ENCODE assay signal across 11 mouse cellular contexts in the genomic region with DNA sequence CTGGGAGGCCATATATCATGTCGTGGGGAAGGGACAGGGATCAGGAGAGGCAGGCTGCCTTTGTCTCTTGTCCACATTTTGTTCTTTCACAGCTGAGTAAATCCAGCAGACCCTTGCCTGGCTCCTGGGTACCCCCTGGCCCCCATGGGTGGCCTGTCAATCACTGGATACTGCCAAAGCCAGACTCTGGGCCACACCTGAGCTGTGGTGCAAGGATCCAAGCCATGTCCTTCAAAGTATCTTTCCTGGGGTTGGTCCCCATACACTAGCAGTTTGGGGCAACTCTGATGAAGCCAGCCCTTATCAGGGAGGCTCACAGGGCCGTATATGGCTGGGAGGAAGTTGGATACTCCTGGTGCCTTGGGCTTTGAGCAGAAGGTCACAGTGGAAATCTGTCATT. TPM values are rescaled to one million over a fixed set of nuclear protein-coding genes. Genes with fewer than 3 reads are reported as not detected.
DNase-seq lines count a peak whose midpoint lies in the region; ATAC-seq and TF ChIP-seq lines count a peak whose summit lies in the region.
"Had no signal": no experiment of that assay in that cellular context is flagged by ENCODE, and none has a peak within 500 bp of the region (broad histone marks: within the 10 kb centered on the region; RNA-seq: fewer than 3 reads in every experiment).

No protein-coding gene starts in this region.

- H3K9me3 ChIP-seq in kidney, postnatal 0 days (replicated peaks; ENCODE audit: low read length): no peaks in the 10 kb centered on the region
- no peaks in the 10 kb centered on the region for H3K9me3 ChIP-seq in forebrain, embryonic 11.5 days (ENCODE audit: control insufficient read depth, low read length)
- H3K9me3 ChIP-seq in hindbrain, embryonic 14.5 days (ENCODE audit: control insufficient read depth, low read length): no peaks in the 10 kb centered on the region
- no peaks in the 10 kb centered on the region for H3K9me3 ChIP-seq in midbrain, postnatal 0 days (ENCODE audit: low read length)

- ATAC-seq in kidney, postnatal 0 days (replicated peaks; ENCODE audit: low FRiP score, low read depth): no peak
- ATAC-seq in forebrain, embryonic 11.5 days (replicated peaks; ENCODE audit: low FRiP score): no peak
- ATAC-seq in hindbrain, embryonic 14.5 days (ENCODE audit: low FRiP score): no peak
- ATAC-seq in midbrain, postnatal 0 days (ENCODE audit: low FRiP score): no peak

- H3K36me3 ChIP-seq in kidney, postnatal 0 days (ENCODE audit: insufficient read depth, low read length): 0 out of 2 replicates have a peak, but pooled peaks cover 3% of the 10 kb centered on the region
- H3K36me3 ChIP-seq in forebrain, embryonic 11.5 days (ENCODE audit: control insufficient read depth, insufficient read depth, low read length): peaks cover 3% of the 10 kb centered on the region; the same call in 1 of the 2 replicates
- H3K36me3 ChIP-seq in hindbrain, embryonic 14.5 days (replicated peaks; ENCODE audit: control insufficient read depth, insufficient read depth): peaks cover 9% of the 10 kb centered on the region
- peaks cover 5% of the 10 kb centered on the region; the same call in 1 of the 2 replicates for H3K36me3 ChIP-seq in midbrain, postnatal 0 days (ENCODE audit: insufficient read depth, low read length)

- H3K27ac ChIP-seq in kidney, postnatal 0 days: peak overlapping the region; percentile 78
- H3K27ac ChIP-seq in forebrain, embryonic 11.5 days (ENCODE audit: low read depth, low read length): no peak overlapping the region
- peak overlapping the region; percentile 98 for H3K27ac ChIP-seq in hindbrain, embryonic 14.5 days
- H3K27ac ChIP-seq in midbrain, postnatal 0 days (ENCODE audit: low read depth, low read length): peak overlapping the region; percentile 94
- H3K27ac ChIP-seq: macrophage had no signal

- no peaks in the 10 kb centered on the region for H3K27me3 ChIP-seq in kidney, postnatal 0 days (ENCODE audit: insufficient read depth, low read length)
- H3K27me3 ChIP-seq in forebrain, embryonic 11.5 days (ENCODE audit: control insufficient read depth, insufficient read depth, low read length): no peaks in the 10 kb centered on the region
- no peaks in the 10 kb centered on the region for H3K27me3 ChIP-seq in hindbrain, embryonic 14.5 days (ENCODE audit: control insufficient read depth, insufficient read depth, low read length)
- no peaks in the 10 kb centered on the region for H3K27me3 ChIP-seq in midbrain, postnatal 0 days (ENCODE audit: insufficient read depth, low read length)

- 45% methylated on average over 2 of the region's 2 CpGs for WGBS in kidney, postnatal 0 days
- WGBS in forebrain, embryonic 11.5 days: 57% methylated on average over 2 of the region's 2 CpGs
- WGBS in hindbrain, embryonic 14.5 days: 21% methylated on average over 2 of the region's 2 CpGs
- 31% methylated on average over 2 of the region's 2 CpGs for WGBS in midbrain, postnatal 0 days

- H3K4me3 ChIP-seq in kidney, postnatal 0 days (replicated peaks; ENCODE audit: low read depth, low read length): no peak overlapping the region
- peak overlapping the region; percentile 59; the same call in 1 of the 2 replicates for H3K4me3 ChIP-seq in forebrain, embryonic 11.5 days (ENCODE audit: low read depth, low read length)
- peak overlapping the region; percentile 49 for H3K4me3 ChIP-seq in hindbrain, embryonic 14.5 days (replicated peaks; ENCODE audit: low read length)
- H3K4me3 ChIP-seq in midbrain, postnatal 0 days (ENCODE audit: low read depth, low read length): peak overlapping the region; percentile 37

- TF ChIP-seq CTCF in kidney, postnatal 0 days (IDR thresholded peaks at IDR 0.05; ENCODE audit: low read depth): no peak
- no peak for TF ChIP-seq CTCF in midbrain, postnatal 0 days (IDR thresholded peaks at IDR 0.05)

- H3K4me2 ChIP-seq in kidney, postnatal 0 days (ENCODE audit: low read length): no peak overlapping the region
- peak overlapping the region; percentile 91 for H3K4me2 ChIP-seq in forebrain, embryonic 11.5 days (ENCODE audit: low read depth, low read length, severe bottlenecking)
- peak overlapping the region; percentile 80 for H3K4me2 ChIP-seq in hindbrain, embryonic 14.5 days (replicated peaks)
- H3K4me2 ChIP-seq in midbrain, postnatal 0 days (ENCODE audit: low read depth, low read length, poor library complexity, severe bottlenecking): peak overlapping the region; percentile 72

- H3K4me1 ChIP-seq in kidney, postnatal 0 days (replicated peaks; ENCODE audit: insufficient read depth, low read length): peaks cover 29% of the 10 kb centered on the region
- H3K4me1 ChIP-seq in forebrain, embryonic 11.5 days (replicated peaks; ENCODE audit: control insufficient read depth, insufficient read depth, low read length): peaks cover 44% of the 10 kb centered on the region
- H3K4me1 ChIP-seq in hindbrain, embryonic 14.5 days (replicated peaks; ENCODE audit: control insufficient read depth, insufficient read depth, low read length): peaks cover 59% of the 10 kb centered on the region
- peaks cover 34% of the 10 kb centered on the region for H3K4me1 ChIP-seq in midbrain, postnatal 0 days (ENCODE audit: insufficient read depth, low read length)

- no peak for DNase-seq in kidney, postnatal 0 days (ENCODE audit: low spot score)
- DNase-seq in kidney, postnatal 4 days: no peak
- DNase-seq in forebrain, embryonic 11.5 days (ENCODE audit: low spot score): no peak
- DNase-seq in hindbrain, embryonic 14.5 days (ENCODE audit: low spot score): no peak
- DNase-seq in midbrain, postnatal 0 days (ENCODE audit: low spot score): no peak
- DNase-seq in ovary, postnatal 10 days (ENCODE audit: low spot score): no peak
- no peak for DNase-seq in thymus, postnatal 4 days
- DNase-seq in thymus, adult 18-20 months: no peak
- DNase-seq: embryo, embryonic 11 days had no signal

- H3K9ac ChIP-seq in kidney, postnatal 0 days (ENCODE audit: low read depth, low read length): no peak overlapping the region
- H3K9ac ChIP-seq in forebrain, embryonic 11.5 days (ENCODE audit: low read length): peak overlapping the region; percentile 50
- peak overlapping the region; percentile 89 for H3K9ac ChIP-seq in hindbrain, embryonic 14.5 days
- peak overlapping the region; percentile 78 for H3K9ac ChIP-seq in midbrain, postnatal 0 days (replicated peaks; ENCODE audit: low read length, poor library complexity, severe bottlenecking)

RNA-seq across cellular contexts. Expression of a gene that starts 19.1 kb away (rescaled TPM):
- 3.7 and 4.4 TPM in 2 replicates for polyA plus RNA-seq in kidney, postnatal 0 days (2015; fragmentation: Nextera tagmentation; extraction: Ambion mirVana)
- 2.9 and 3.2 TPM in 2 replicates for polyA plus RNA-seq in forebrain, embryonic 11.5 days (2014; fragmentation: Nextera tagmentation; extraction: Ambion mirVana)
- 1.1 and 1.2 TPM in 2 replicates for polyA plus RNA-seq in hindbrain, embryonic 14.5 days (2014; fragmentation: Nextera tagmentation; extraction: Ambion mirVana)
- total RNA-seq in midbrain, postnatal 0 days (2014; rRNA removed): 1.5 and 1.7 TPM in 2 replicates
- 0.59 and 0.88 TPM in 2 replicates for polyA plus RNA-seq in midbrain, postnatal 0 days (2015; fragmentation: Nextera tagmentation; extraction: Ambion mirVana)

RNA-seq across cellular contexts. Expression of a gene that starts 23.9 kb away (rescaled TPM):
- 109 and 125 TPM in 2 replicates for polyA plus RNA-seq in kidney, postnatal 0 days (2015; fragmentation: Nextera tagmentation; extraction: Ambion mirVana)
- 177 and 184 TPM in 2 replicates for polyA plus RNA-seq in forebrain, embryonic 11.5 days (2014; fragmentation: Nextera tagmentation; extraction: Ambion mirVana)
- polyA plus RNA-seq in hindbrain, embryonic 14.5 days (2014; fragmentation: Nextera tagmentation; extraction: Ambion mirVana): 115 and 123 TPM in 2 replicates
- total RNA-seq in midbrain, postnatal 0 days (2014; rRNA removed): 218 and 247 TPM in 2 replicates
- polyA plus RNA-seq in midbrain, postnatal 0 days (2015; fragmentation: Nextera tagmentation; extraction: Ambion mirVana): 114 and 125 TPM in 2 replicates

RNA-seq across cellular contexts. Expression of a gene that starts 56.5 kb away (rescaled TPM):
- polyA plus RNA-seq in kidney, postnatal 0 days (2015; fragmentation: Nextera tagmentation; extraction: Ambion mirVana): not detected in 2 replicates
- polyA plus RNA-seq in forebrain, embryonic 11.5 days (2014; fragmentation: Nextera tagmentation; extraction: Ambion mirVana): 0.12 TPM in 1 of 2 replicates, not detected in the other
- 1.8 and 2.3 TPM in 2 replicates for polyA plus RNA-seq in hindbrain, embryonic 14.5 days (2014; fragmentation: Nextera tagmentation; extraction: Ambion mirVana)
- 4.4 and 9.8 TPM in 2 replicates for total RNA-seq in midbrain, postnatal 0 days (2014; rRNA removed)
- polyA plus RNA-seq in midbrain, postnatal 0 days (2015; fragmentation: Nextera tagmentation; extraction: Ambion mirVana): 2.8 and 3.6 TPM in 2 replicates
- total RNA-seq: gastrocnemius, adult 18-20 months had no signal
- polyA plus RNA-seq: macrophage had no signal
